Comparison of ENCODE assay signal across 22 mouse cellular contexts in genomic region chr3:125533371-125533770, GRCm38 (mm10).
DNase-seq lines count a peak whose midpoint lies in the region; ATAC-seq and TF ChIP-seq lines count a peak whose summit lies in the region.
"Had no signal": no experiment of that assay in that cellular context is flagged by ENCODE, and none has a peak within 500 bp of the region (broad histone marks: within the 10 kb centered on the region; RNA-seq: fewer than 3 reads in every experiment).

No protein-coding gene starts in this region.

- H3K9me3 ChIP-seq in hindbrain, embryonic 11.5 days (ENCODE audit: control insufficient read depth, low read length) = no peaks in the 10 kb centered on the region
- H3K9me3 ChIP-seq in hindbrain, embryonic 10.5 days = no peaks in the 10 kb centered on the region
- no peaks in the 10 kb centered on the region for H3K9me3 ChIP-seq in neural tube, embryonic 12.5 days
- no peaks in the 10 kb centered on the region for H3K9me3 ChIP-seq in hindbrain, embryonic 14.5 days (ENCODE audit: control insufficient read depth, low read length)
- H3K9me3 ChIP-seq: embryonic facial prominence, embryonic 15.5 days; forebrain, embryonic 10.5 days; heart, embryonic 15.5 days; hindbrain, embryonic 15.5 days had no signal

- intact Hi-C loops in heart, postnatal 10 days (cut with DNase I) = no loop called here

- no peak overlapping the region for H3K27ac ChIP-seq in hindbrain, embryonic 11.5 days (ENCODE audit: low read depth, low read length)
- no peak overlapping the region for H3K27ac ChIP-seq in hindbrain, embryonic 10.5 days
- no peak overlapping the region for H3K27ac ChIP-seq in neural tube, embryonic 12.5 days
- H3K27ac ChIP-seq in hindbrain, embryonic 14.5 days = no peak overlapping the region
- H3K27ac ChIP-seq: embryonic facial prominence, embryonic 15.5 days; forebrain, embryonic 10.5 days; heart, adult 2 months; heart, embryonic 15.5 days; hindbrain, embryonic 15.5 days had no signal

- no peaks in the 10 kb centered on the region for H3K27me3 ChIP-seq in hindbrain, embryonic 11.5 days (ENCODE audit: control insufficient read depth, insufficient read depth, low read length)
- no peaks in the 10 kb centered on the region for H3K27me3 ChIP-seq in hindbrain, embryonic 10.5 days (ENCODE audit: insufficient read depth, poor library complexity, severe bottlenecking)
- no peaks in the 10 kb centered on the region for H3K27me3 ChIP-seq in neural tube, embryonic 12.5 days (replicated peaks)
- H3K27me3 ChIP-seq in hindbrain, embryonic 14.5 days (ENCODE audit: control insufficient read depth, insufficient read depth, low read length) = no peaks in the 10 kb centered on the region
- H3K27me3 ChIP-seq: embryonic facial prominence, embryonic 15.5 days; heart, embryonic 15.5 days; hindbrain, embryonic 15.5 days had no signal

- H3K36me3 ChIP-seq in hindbrain, embryonic 11.5 days (ENCODE audit: control insufficient read depth, insufficient read depth, low read length) = no peaks in the 10 kb centered on the region
- no peaks in the 10 kb centered on the region for H3K36me3 ChIP-seq in hindbrain, embryonic 10.5 days
- no peaks in the 10 kb centered on the region for H3K36me3 ChIP-seq in neural tube, embryonic 12.5 days
- no peaks in the 10 kb centered on the region for H3K36me3 ChIP-seq in hindbrain, embryonic 14.5 days (replicated peaks; ENCODE audit: control insufficient read depth, insufficient read depth)
- H3K36me3 ChIP-seq: embryonic facial prominence, embryonic 15.5 days; forebrain, embryonic 10.5 days; heart, embryonic 15.5 days; hindbrain, embryonic 15.5 days had no signal

- no peak for DNase-seq in hindbrain, embryonic 11.5 days (ENCODE audit: low spot score)
- no peak for DNase-seq in hindbrain, embryonic 10.5 days (ENCODE audit: low spot score)
- no peak for DNase-seq in neural tube, embryonic 10.5 days (ENCODE audit: extremely low spot score, low spot score)
- DNase-seq in brain, embryonic 14.5 days (ENCODE audit: low read depth) = peak; percentile 41
- DNase-seq in hindbrain, embryonic 14.5 days (ENCODE audit: low spot score) = peak; percentile 25
- no peak for DNase-seq in heart, postnatal 10 days
- DNase-seq: adrenal gland, adult 8-10 months; adrenal gland, postnatal 36 days; cerebellum, adult 11 months; cerebellum, adult 8-10 months; cerebellum, postnatal 14 days; embryo, embryonic 11 days; gastrocnemius, postnatal 14 days; heart, adult 2 months; kidney, adult 18-20 months had no signal

- no peaks in the 10 kb centered on the region for H3K4me1 ChIP-seq in hindbrain, embryonic 11.5 days (replicated peaks; ENCODE audit: control insufficient read depth, insufficient read depth, low read length)
- H3K4me1 ChIP-seq in hindbrain, embryonic 10.5 days (replicated peaks) = no peaks in the 10 kb centered on the region
- no peaks in the 10 kb centered on the region for H3K4me1 ChIP-seq in neural tube, embryonic 12.5 days
- H3K4me1 ChIP-seq in hindbrain, embryonic 14.5 days (replicated peaks; ENCODE audit: control insufficient read depth, insufficient read depth, low read length) = no peaks in the 10 kb centered on the region
- H3K4me1 ChIP-seq: embryonic facial prominence, embryonic 15.5 days; forebrain, embryonic 10.5 days; heart, embryonic 15.5 days; hindbrain, embryonic 15.5 days had no signal

- H3K4me3 ChIP-seq in hindbrain, embryonic 11.5 days (ENCODE audit: low read depth, low read length) = no peak overlapping the region
- no peak overlapping the region for H3K4me3 ChIP-seq in hindbrain, embryonic 10.5 days
- no peak overlapping the region for H3K4me3 ChIP-seq in neural tube, embryonic 12.5 days
- no peak overlapping the region for H3K4me3 ChIP-seq in hindbrain, embryonic 14.5 days (replicated peaks; ENCODE audit: low read length)
- H3K4me3 ChIP-seq: embryonic facial prominence, embryonic 15.5 days; erythroblast, embryonic 14.5 days; forebrain, embryonic 10.5 days; heart, adult 2 months; heart, embryonic 15.5 days; hindbrain, embryonic 15.5 days had no signal

- 0 out of 2 replicates have a peak, but pooled peaks have one; percentile 33 for ATAC-seq in hindbrain, embryonic 11.5 days (ENCODE audit: low FRiP score)
- peak; percentile 56 for ATAC-seq in neural tube, embryonic 12.5 days (ENCODE audit: low FRiP score, low read depth)
- no peak for ATAC-seq in hindbrain, embryonic 14.5 days (ENCODE audit: low FRiP score)

- H3K4me2 ChIP-seq in hindbrain, embryonic 11.5 days (replicated peaks; ENCODE audit: low read depth, low read length) = no peak overlapping the region
- H3K4me2 ChIP-seq in neural tube, embryonic 12.5 days (replicated peaks) = no peak overlapping the region
- no peak overlapping the region for H3K4me2 ChIP-seq in hindbrain, embryonic 14.5 days (replicated peaks)
- H3K4me2 ChIP-seq: embryonic facial prominence, embryonic 15.5 days; heart, embryonic 11.5 days; heart, embryonic 15.5 days; hindbrain, embryonic 15.5 days had no signal

- WGBS in hindbrain, embryonic 11.5 days = 84% methylated on average over 8 of the region's 8 CpGs
- 89% methylated on average over 8 of the region's 8 CpGs for WGBS in hindbrain, embryonic 10.5 days
- WGBS in neural tube, embryonic 12.5 days = 68% methylated on average over 8 of the region's 8 CpGs
- 58% methylated on average over 8 of the region's 8 CpGs for WGBS in hindbrain, embryonic 14.5 days

- no peak overlapping the region for H3K9ac ChIP-seq in hindbrain, embryonic 11.5 days (ENCODE audit: low read depth, low read length)
- no peak overlapping the region for H3K9ac ChIP-seq in neural tube, embryonic 12.5 days
- H3K9ac ChIP-seq in hindbrain, embryonic 14.5 days = no peak overlapping the region
- H3K9ac ChIP-seq: embryonic facial prominence, embryonic 15.5 days; heart, embryonic 15.5 days; hindbrain, embryonic 15.5 days had no signal

- TF ChIP-seq POLR2A in brain, embryonic 14.5 days (IDR thresholded peaks at IDR 0.05; ENCODE audit: borderline replicate concordance, extremely low read depth, insufficient read depth, insufficient read length, poor library complexity, severe bottlenecking) = no peak

- no peak for TF ChIP-seq CTCF in brain, embryonic 14.5 days (IDR thresholded peaks at IDR 0.05; ENCODE audit: borderline replicate concordance, extremely low read depth, insufficient read depth, insufficient read length)

Comparison
In these comparisons a context has a peak if more than half of its experiments do, and no peak if none do; other contexts are left out.
1. DNase-seq: peak in brain, embryonic 14.5 days (single experiment) and hindbrain, embryonic 14.5 days (single experiment); none in hindbrain, embryonic 11.5 days (single experiment), hindbrain, embryonic 10.5 days (single experiment), neural tube, embryonic 10.5 days (single experiment) and heart, postnatal 10 days (0 of 2).